Mouse (Mus musculus): Measurements from ENCODE around the gene H2-Q10. TPM values are rescaled to one million over a fixed set of nuclear protein-coding genes. Genes with fewer than 3 reads are reported as not detected.

H2-Q10 gene
- total and polyA plus RNA-seq, 2 experiments from 2014 or later = 0.21 TPM; not detected in 1

- no peak for DNase-seq (ENCODE audit: low spot score)
- H3K4me1 ChIP-seq (ENCODE audit: insufficient read depth, low read length) = peaks cover 4% of the 10 kb centered on the region; the same call in 1 of the 2 replicates
- peak overlapping the region; percentile 91 for H3K4me2 ChIP-seq (ENCODE audit: low read depth, low read length)
- TF ChIP-seq CTCF (IDR thresholded peaks at IDR 0.05; ENCODE audit: low read depth) = no peak
- H3K36me3 ChIP-seq (ENCODE audit: insufficient read depth, low read length) = no peaks in the 10 kb centered on the region
- H3K27me3 ChIP-seq (ENCODE audit: insufficient read depth, low read length) = no peaks in the 10 kb centered on the region
- H3K9ac ChIP-seq (replicated peaks; ENCODE audit: low read length) = peak overlapping the region; percentile 43
- H3K9me3 ChIP-seq (ENCODE audit: low read length) = no peaks in the 10 kb centered on the region
- no peak for ATAC-seq
- peak overlapping the region; percentile 57 for H3K4me3 ChIP-seq (ENCODE audit: low read length)
- no peak overlapping the region for H3K27ac ChIP-seq
- WGBS = 6% methylated on average over 12 of the region's 12 CpGs
These were observed 47.6 kb downstream of the H2-Q10 start for GRCm38 (mm10) chr17:35517526-35517925.

Other genes with a start within 250 kb of the H2-Q10 start
- not detected in 2 replicates for gene Gm16181, start 249.3 kb upstream of the H2-Q10 start, total RNA-seq (2014; rRNA removed)
- gene Gm16181, start 249.3 kb upstream of the H2-Q10 start, polyA plus RNA-seq (2015; fragmentation: Nextera tagmentation; extraction: Ambion mirVana) = 0.40 TPM in 1 of 2 replicates, not detected in the other
- gene Atp6v1g2, start 236.4 kb upstream of the H2-Q10 start, total RNA-seq (2014; rRNA removed) = 91.0 and 114 TPM in 2 replicates
- gene Atp6v1g2, start 236.4 kb upstream of the H2-Q10 start, polyA plus RNA-seq (2015; fragmentation: Nextera tagmentation; extraction: Ambion mirVana) = 180 and 183 TPM in 2 replicates
- 15.5 and 15.9 TPM in 2 replicates for gene Nfkbil1, start 234.3 kb upstream of the H2-Q10 start, total RNA-seq (2014; rRNA removed)
- 11.4 and 12.9 TPM in 2 replicates for gene Nfkbil1, start 234.3 kb upstream of the H2-Q10 start, polyA plus RNA-seq (2015; fragmentation: Nextera tagmentation; extraction: Ambion mirVana)
- 259 and 266 TPM in 2 replicates for gene Ddx39b, start 228.3 kb upstream of the H2-Q10 start, total RNA-seq (2014; rRNA removed)
- gene Ddx39b, start 228.3 kb upstream of the H2-Q10 start, polyA plus RNA-seq (2015; fragmentation: Nextera tagmentation; extraction: Ambion mirVana) = 326 and 341 TPM in 2 replicates
- gene H2-D1, start 207.4 kb upstream of the H2-Q10 start, total RNA-seq (2014; rRNA removed) = 74.3 and 83.8 TPM in 2 replicates
- gene H2-D1, start 207.4 kb upstream of the H2-Q10 start, polyA plus RNA-seq (2015; fragmentation: Nextera tagmentation; extraction: Ambion mirVana) = 141 and 146 TPM in 2 replicates
- 0.42 and 0.68 TPM in 2 replicates for gene H2-Q1, start 149.7 kb upstream of the H2-Q10 start, total RNA-seq (2014; rRNA removed)
- gene H2-Q1, start 149.7 kb upstream of the H2-Q10 start, polyA plus RNA-seq (2015; fragmentation: Nextera tagmentation; extraction: Ambion mirVana) = 1.4 and 1.5 TPM in 2 replicates
- 9.7 and 17.7 TPM in 2 replicates for gene H2-Q2, start 127.8 kb upstream of the H2-Q10 start, total RNA-seq (2014; rRNA removed)
- 7.8 and 12.7 TPM in 2 replicates for gene H2-Q2, start 127.8 kb upstream of the H2-Q10 start, polyA plus RNA-seq (2015; fragmentation: Nextera tagmentation; extraction: Ambion mirVana)
- 3.6 and 5.3 TPM in 2 replicates for gene H2-Q4, start 90.5 kb upstream of the H2-Q10 start, total RNA-seq (2014; rRNA removed)
- 1.2 and 1.9 TPM in 2 replicates for gene H2-Q4, start 90.5 kb upstream of the H2-Q10 start, polyA plus RNA-seq (2015; fragmentation: Nextera tagmentation; extraction: Ambion mirVana)
- gene H2-Q6, start 45.2 kb upstream of the H2-Q10 start, total RNA-seq (2014; rRNA removed) = 1.2 TPM in 1 of 2 replicates, not detected in the other
- 0.49 and 0.85 TPM in 2 replicates for gene H2-Q6, start 45.2 kb upstream of the H2-Q10 start, polyA plus RNA-seq (2015; fragmentation: Nextera tagmentation; extraction: Ambion mirVana)
- gene H2-Q7, start 30.9 kb upstream of the H2-Q10 start, total RNA-seq (2014; rRNA removed) = 1.5 and 2.4 TPM in 2 replicates
- gene H2-Q7, start 30.9 kb upstream of the H2-Q10 start, polyA plus RNA-seq (2015; fragmentation: Nextera tagmentation; extraction: Ambion mirVana) = 3.7 and 3.9 TPM in 2 replicates
- not detected in 2 replicates for gene Pou5f1, start 35.9 kb downstream of the H2-Q10 start, total RNA-seq (2014; rRNA removed)
- gene Pou5f1, start 35.9 kb downstream of the H2-Q10 start, polyA plus RNA-seq (2015; fragmentation: Nextera tagmentation; extraction: Ambion mirVana) = not detected in 2 replicates
- gene Tcf19, start 46.7 kb downstream of the H2-Q10 start, total RNA-seq (2014; rRNA removed) = 23.2 and 30.9 TPM in 2 replicates
- 16.6 and 18.2 TPM in 2 replicates for gene Tcf19, start 46.7 kb downstream of the H2-Q10 start, polyA plus RNA-seq (2015; fragmentation: Nextera tagmentation; extraction: Ambion mirVana)
- 4.9 and 5.5 TPM in 2 replicates for gene Cchcr1, start 47.0 kb downstream of the H2-Q10 start, total RNA-seq (2014; rRNA removed)
- 4.5 and 4.8 TPM in 2 replicates for gene Cchcr1, start 47.0 kb downstream of the H2-Q10 start, polyA plus RNA-seq (2015; fragmentation: Nextera tagmentation; extraction: Ambion mirVana)
- 0.58 TPM in 1 of 2 replicates, not detected in the other for gene Psors1c2, start 63.1 kb downstream of the H2-Q10 start, total RNA-seq (2014; rRNA removed)
- gene Psors1c2, start 63.1 kb downstream of the H2-Q10 start, polyA plus RNA-seq (2015; fragmentation: Nextera tagmentation; extraction: Ambion mirVana) = 0.50 and 0.59 TPM in 2 replicates
- gene Cdsn, start 82.0 kb downstream of the H2-Q10 start, total RNA-seq (2014; rRNA removed) = 0.36 TPM in 1 of 2 replicates, not detected in the other
- 0.25 and 0.29 TPM in 2 replicates for gene Cdsn, start 82.0 kb downstream of the H2-Q10 start, polyA plus RNA-seq (2015; fragmentation: Nextera tagmentation; extraction: Ambion mirVana)
- gene 2300002M23Rik, start 97.4 kb downstream of the H2-Q10 start, total RNA-seq (2014; rRNA removed) = not detected in 2 replicates
- 0.11 and 0.28 TPM in 2 replicates for gene 2300002M23Rik, start 97.4 kb downstream of the H2-Q10 start, polyA plus RNA-seq (2015; fragmentation: Nextera tagmentation; extraction: Ambion mirVana)
- not detected in 2 replicates for gene Sfta2, start 131.5 kb downstream of the H2-Q10 start, total RNA-seq (2014; rRNA removed)
- gene Sfta2, start 131.5 kb downstream of the H2-Q10 start, polyA plus RNA-seq (2015; fragmentation: Nextera tagmentation; extraction: Ambion mirVana) = not detected in 2 replicates
- gene Gm9573, start 156.5 kb downstream of the H2-Q10 start, total RNA-seq (2014; rRNA removed) = not detected in 2 replicates
- gene Gm9573, start 156.5 kb downstream of the H2-Q10 start, polyA plus RNA-seq (2015; fragmentation: Nextera tagmentation; extraction: Ambion mirVana) = not detected in 2 replicates
- gene Mucl3, start 173.6 kb downstream of the H2-Q10 start, total RNA-seq (2014; rRNA removed) = 0.61 TPM in 1 of 2 replicates, not detected in the other
- gene Mucl3, start 173.6 kb downstream of the H2-Q10 start, polyA plus RNA-seq (2015; fragmentation: Nextera tagmentation; extraction: Ambion mirVana) = 0.10 TPM in 1 of 2 replicates, not detected in the other
- gene Vars2, start 197.5 kb downstream of the H2-Q10 start, total RNA-seq (2014; rRNA removed) = 37.3 and 46.8 TPM in 2 replicates
- 12.6 and 14.8 TPM in 2 replicates for gene Vars2, start 197.5 kb downstream of the H2-Q10 start, polyA plus RNA-seq (2015; fragmentation: Nextera tagmentation; extraction: Ambion mirVana)
- 26.1 and 27.2 TPM in 2 replicates for gene Gtf2h4, start 203.7 kb downstream of the H2-Q10 start, total RNA-seq (2014; rRNA removed)
- 18.6 and 21.3 TPM in 2 replicates for gene Gtf2h4, start 203.7 kb downstream of the H2-Q10 start, polyA plus RNA-seq (2015; fragmentation: Nextera tagmentation; extraction: Ambion mirVana)
- gene Ddr1, start 234.5 kb downstream of the H2-Q10 start, total RNA-seq (2014; rRNA removed) = 108 and 139 TPM in 2 replicates
- 63.3 and 66.3 TPM in 2 replicates for gene Ddr1, start 234.5 kb downstream of the H2-Q10 start, polyA plus RNA-seq (2015; fragmentation: Nextera tagmentation; extraction: Ambion mirVana)

Data from hindbrain, postnatal 0 days (tissue).